Mouse (Mus musculus) CH12.LX (cell line): ENCODE measurements around the gene Pin1. TPM values are rescaled to one million over a fixed set of nuclear protein-coding genes. Genes with fewer than 3 reads are reported as not detected.

Experiments
- DNase-seq: peaks from one replicate; pipeline ENCODE4 v3.0.0-alpha.2; 2013; ENCODE audit errors: extremely low read depth
- H3K27ac ChIP-seq: 2 replicates; pipeline ENCODE4 v1.5.1; 2012; ENCODE audit warnings: low read depth, mild to moderate bottlenecking, control low read depth, moderate library complexity; ENCODE audit not compliant: insufficient read depth
- H3K27me3 ChIP-seq: replicated peaks from 2 replicates; pipeline ENCODE3; 2012; ENCODE audit warnings: inconsistent platforms
- H3K36me3 ChIP-seq, 2 experiments: replicated peaks in 1 of 2; 2 replicates each; pipeline versions ENCODE3 to v1.6.1; 2012; ENCODE audit warnings: inconsistent platforms in 1 of 2, low read length in 1 of 2, mild to moderate bottlenecking in 1 of 2, mixed read lengths in 1 of 2, moderate library complexity in 1 of 2; ENCODE audit not compliant: control insufficient read depth in 1 of 2, insufficient read depth in 1 of 2
- H3K4me1 ChIP-seq, 2 experiments: 2 replicates each; pipeline ENCODE4 v1.6.1; 2012; ENCODE audit warnings: inconsistent platforms in 1 of 2, moderate library complexity in 1 of 2; ENCODE audit not compliant: insufficient read depth in 2 of 2, control insufficient read depth in 1 of 2
- H3K4me2 ChIP-seq: 2 replicates; pipeline ENCODE4 v1.6.1; 2012; ENCODE audit warnings: low read depth, mild to moderate bottlenecking, control low read depth; ENCODE audit not compliant: poor library complexity, insufficient read depth, severe bottlenecking
- H3K4me3 ChIP-seq, 3 experiments: fragments of 150-350 bp in 1 of 3; sonication (generic) in 1 of 3; replicated peaks in 1 of 3; 2 replicates each; pipeline versions ENCODE3 to v1.5.1; 2011 to 2012; ENCODE audit warnings: low read depth in 2 of 3, low read length in 2 of 3, mild to moderate bottlenecking in 2 of 3, moderate library complexity in 2 of 3, control low read depth in 1 of 3, improper control_type of control experiment in 1 of 3, inconsistent platforms in 1 of 3, mixed read lengths in 1 of 3; ENCODE audit not compliant: poor library complexity in 1 of 3
- H3K79me2 ChIP-seq: replicated peaks from 2 replicates; pipeline ENCODE4 v1.6.1; 2012; ENCODE audit warnings: mild to moderate bottlenecking, moderate library complexity; ENCODE audit not compliant: control insufficient read depth, poor library complexity, insufficient read depth, severe bottlenecking; ENCODE audit errors: extremely low read depth
- H3K9ac ChIP-seq: 2 replicates; pipeline ENCODE4 v1.6.1; 2012; ENCODE audit warnings: low read depth, mild to moderate bottlenecking, control low read depth, moderate library complexity; ENCODE audit not compliant: insufficient read depth
- H3K9me3 ChIP-seq: replicated peaks from 2 replicates; pipeline ENCODE3; 2012; ENCODE audit warnings: low read length, inconsistent platforms, mixed read lengths
- CHD2 ChIP-seq: IDR thresholded peaks from 2 replicates; pipeline ENCODE4 v1.6.1; 2011; ENCODE audit warnings: low read length, improper control_type of control experiment
- CTCF ChIP-seq, 2 experiments: IDR thresholded peaks in 1 of 2; conservative IDR thresholded peaks in 1 of 2; 2 replicates each; pipeline ENCODE4 v1.5.1; 2011 to 2012; ENCODE audit warnings: low read depth in 2 of 2, low read length in 2 of 2, improper control_type of control experiment in 1 of 2, inconsistent platforms in 1 of 2, mild to moderate bottlenecking in 1 of 2, moderate library complexity in 1 of 2
- ELF1 ChIP-seq: IDR thresholded peaks from 2 replicates; pipeline ENCODE4 v1.6.1; 2014; ENCODE audit warnings: low read depth, mild to moderate bottlenecking, inconsistent platforms, low read length, improper control_type of control experiment
- ETS1 ChIP-seq: conservative IDR thresholded peaks from 2 replicates; pipeline ENCODE4 v1.6.1; 2012; ENCODE audit warnings: low read depth, mild to moderate bottlenecking, inconsistent platforms, low read length, improper control_type of control experiment, moderate library complexity
- GABPA ChIP-seq: IDR thresholded peaks from 2 replicates; pipeline ENCODE4 v1.6.1; 2012; ENCODE audit warnings: low read depth, low read length, improper control_type of control experiment, inconsistent platforms; ENCODE audit not compliant: insufficient replicate concordance
- IRF4 ChIP-seq: IDR thresholded peaks from 2 replicates; pipeline ENCODE4 v1.6.1; 2014; ENCODE audit warnings: low read depth, mild to moderate bottlenecking, inconsistent platforms, low read length, improper control_type of control experiment
- JUN ChIP-seq: IDR thresholded peaks from 2 replicates; pipeline ENCODE4 v1.6.1; 2011; ENCODE audit warnings: low read depth, mild to moderate bottlenecking, low read length, improper control_type of control experiment, moderate library complexity; ENCODE audit not compliant: insufficient read depth
- JUND ChIP-seq: conservative IDR thresholded peaks from 2 replicates; pipeline ENCODE4 v1.6.1; 2011; ENCODE audit warnings: low read depth, low read length, improper control_type of control experiment
- MAFK ChIP-seq: IDR thresholded peaks from 2 replicates; pipeline ENCODE4 v1.6.1; 2011; ENCODE audit warnings: low read length, improper control_type of control experiment; ENCODE audit not compliant: insufficient replicate concordance
- MAZ ChIP-seq: IDR thresholded peaks from 2 replicates; pipeline ENCODE4 v1.6.1; 2012; ENCODE audit warnings: low read depth, mild to moderate bottlenecking, inconsistent platforms, low read length, improper control_type of control experiment, moderate library complexity
- MEF2A ChIP-seq: IDR thresholded peaks from 2 replicates; pipeline ENCODE4 v1.6.1; 2014; ENCODE audit warnings: low read depth, mild to moderate bottlenecking, inconsistent platforms, low read length, improper control_type of control experiment, borderline replicate concordance
- MYC ChIP-seq: IDR thresholded peaks from 2 replicates; pipeline ENCODE4 v1.6.1; 2011; ENCODE audit warnings: low read depth, mild to moderate bottlenecking, improper control_type of control experiment, low read length
- NELFE ChIP-seq: IDR thresholded peaks from 2 replicates; pipeline ENCODE4 v1.6.1; 2011; ENCODE audit warnings: low read depth, low read length, improper control_type of control experiment
- PAX5 ChIP-seq: IDR thresholded peaks from 2 replicates; pipeline ENCODE4 v1.6.1; 2012; ENCODE audit warnings: low read length, inconsistent platforms, mixed read lengths
- POLR2AphosphoS2 ChIP-seq: IDR thresholded peaks from 2 replicates; pipeline ENCODE4 v1.6.1; 2011; ENCODE audit warnings: low read depth, low read length, improper control_type of control experiment
- SIN3A ChIP-seq: IDR thresholded peaks from 2 replicates; pipeline ENCODE4 v1.6.1; 2012; ENCODE audit warnings: low read length, improper control_type of control experiment, inconsistent platforms
- SMC3 ChIP-seq: IDR thresholded peaks from 2 replicates; pipeline ENCODE4 v1.6.1; 2011; ENCODE audit warnings: low read depth, low read length, improper control_type of control experiment
- TBP ChIP-seq: conservative IDR thresholded peaks from 2 replicates; pipeline ENCODE4 v1.6.1; 2011; ENCODE audit warnings: low read depth, low read length, improper control_type of control experiment
- TCF12 ChIP-seq: IDR thresholded peaks from 2 replicates; pipeline ENCODE4 v1.6.1; 2014; ENCODE audit warnings: low read depth, mild to moderate bottlenecking, inconsistent platforms, low read length, improper control_type of control experiment
- UBTF ChIP-seq: IDR thresholded peaks from 2 replicates; pipeline ENCODE4 v1.6.1; 2012; ENCODE audit warnings: low read depth, mild to moderate bottlenecking, inconsistent platforms, low read length, improper control_type of control experiment, moderate library complexity
- USF1 ChIP-seq: IDR thresholded peaks from 2 replicates; pipeline ENCODE4 v1.6.1; 2014; ENCODE audit warnings: low read depth, mild to moderate bottlenecking, inconsistent platforms, low read length, improper control_type of control experiment
- ZC3H11A ChIP-seq: IDR thresholded peaks from 2 replicates; pipeline ENCODE4 v1.6.1; 2012; ENCODE audit warnings: low read depth, mild to moderate bottlenecking, inconsistent platforms, low read length, improper control_type of control experiment
- ZMIZ1 ChIP-seq: IDR thresholded peaks from 2 replicates; pipeline ENCODE4 v1.6.1; 2012; ENCODE audit warnings: low read depth, mild to moderate bottlenecking, inconsistent platforms, low read length, improper control_type of control experiment
- ZNF384 ChIP-seq: IDR thresholded peaks from 2 replicates; pipeline ENCODE4 v1.6.1; 2012; ENCODE audit warnings: low read depth, low read length, improper control_type of control experiment, inconsistent platforms
- dilution Hi-C: fragments of 300-500 bp; cut with MboI; formaldehyde crosslinking; loops from 2 replicates; pipeline ENCODE4 v1.14.3; 2020; ENCODE audit warnings: low sequenced_read_pairs; ENCODE audit not compliant: extremely low pct_unique_long_range_greater_than_20kb, extremely low pct_ligation_motif_present
- in situ Hi-C: fragments of 300-500 bp; cut with MboI; formaldehyde crosslinking; loops from 3 replicates; pipeline ENCODE4 v1.14.3; 2019; ENCODE audit warnings: low sequenced_read_pairs, low pct_ligation_motif_present, low pct_unique_long_range_greater_than_20kb, mixed read lengths
- polyA plus RNA-seq: library from polyadenylated mRNA; unstranded; fragments of >175 nt; gene quantifications from 2 replicates; pipeline ENCODE4 v1.2.1, GENCODE M21; 2012; ENCODE audit warnings: low read depth; ENCODE audit not compliant: insufficient read length
- total RNA-seq, 2 experiments: library from RNA; depleted of rRNA; stranded (reverse); fragments of 300-350 nt in 1 of 2; fragments of >200 nt in 1 of 2; gene quantifications; 2 replicates each; pipeline ENCODE4 v1.2.3; 2012 to 2014

The Pin1 gene
- total and polyA plus RNA-seq, 3 experiments = 37.0 to 48.6 (median 43.0) TPM

- DNase-seq = no peak
- H3K27ac ChIP-seq = no peak overlapping the region
- no peaks in the 10 kb centered on the region for H3K79me2 ChIP-seq
- no peak overlapping the region for H3K4me3 ChIP-seq
- no peak overlapping the region for H3K9ac ChIP-seq
- no peaks in the 10 kb centered on the region for H3K36me3 ChIP-seq
- in situ Hi-C loops (no loop called here), dilution Hi-C loops (no loop called here)
- no peak for TF ChIP-seq ZC3H11A
- TF ChIP-seq ETS1 = no peak
- TF ChIP-seq TCF12 = no peak
- TF ChIP-seq IRF4 = no peak
- H3K4me1 ChIP-seq = peaks cover 2% of the 10 kb centered on the region in 2 experiments; a peak in 1 of 4 replicates
- peaks cover 29% of the 10 kb centered on the region for H3K27me3 ChIP-seq
- H3K4me2 ChIP-seq = no peak overlapping the region
- peaks cover 3% of the 10 kb centered on the region for H3K9me3 ChIP-seq
Observed at GRCm38 (mm10) chr9:20696107-20696712, 44.3 kb downstream of the Pin1 start.

GRCm38 (mm10) chr9:20697466-20697865 is 45.6 kb downstream of the Pin1 start:
- H3K4me2 ChIP-seq = no peak overlapping the region
- no peaks in the 10 kb centered on the region for H3K36me3 ChIP-seq
- peaks cover 37% of the 10 kb centered on the region for H3K27me3 ChIP-seq
- H3K27ac ChIP-seq = no peak overlapping the region
- H3K79me2 ChIP-seq = no peaks in the 10 kb centered on the region
- peaks cover 3% of the 10 kb centered on the region for H3K9me3 ChIP-seq
- no peak overlapping the region for H3K4me3 ChIP-seq
- dilution Hi-C loops = no loop called here
- H3K9ac ChIP-seq = no peak overlapping the region
- H3K4me1 ChIP-seq = peaks cover 0 to 2% of the 10 kb centered on the region in 2 experiments; a peak in 1 of 4 replicates
- DNase-seq = no peak
- no peak for TF ChIP-seq JUN
- no peak for TF ChIP-seq MYC
- no peak for TF ChIP-seq MAZ
- no peak for TF ChIP-seq ZNF384
- no peak for TF ChIP-seq USF1
- no peak for TF ChIP-seq PAX5
- in situ Hi-C loops = no loop called here

- in situ Hi-C loops (no loop called here), dilution Hi-C loops (no loop called here)
- Histone ChIP-seq H3K4me3 (no peak overlapping the region), H3K36me3 (no peaks in the 10 kb centered on the region), H3K9ac (no peak overlapping the region), H3K27me3 (peaks cover 46% of the 10 kb centered on the region), H3K4me2 (no peak overlapping the region), H3K9me3 (peaks cover 3% of the 10 kb centered on the region), H3K4me1 (no peaks in the 10 kb centered on the region), H3K79me2 (no peaks in the 10 kb centered on the region), H3K27ac (no peak overlapping the region)
- no peak for TF ChIP-seq PAX5
- no peak for TF ChIP-seq MAZ
- no peak for TF ChIP-seq UBTF
- TF ChIP-seq NELFE = no peak
- TF ChIP-seq JUND = no peak
- no peak for TF ChIP-seq CHD2
- no peak for TF ChIP-seq TCF12
- no peak for TF ChIP-seq CTCF (conservative IDR thresholded peaks at IDR 0.05 in 1 of 2, IDR thresholded peaks at IDR 0.05 in 1 of 2; ENCODE audit: low read depth in 2 of 2, low read length in 2 of 2)
- TF ChIP-seq MEF2A = no peak
- TF ChIP-seq GABPA = no peak
- TF ChIP-seq SIN3A = no peak
- no peak for TF ChIP-seq TBP
- no peak for TF ChIP-seq POLR2AphosphoS2
- no peak for TF ChIP-seq ETS1
- no peak for TF ChIP-seq JUN
- TF ChIP-seq ZMIZ1 = no peak
- TF ChIP-seq ELF1 = no peak
- no peak for TF ChIP-seq MYC
- TF ChIP-seq SMC3 = no peak
- TF ChIP-seq MAFK = no peak
- DNase-seq = no peak
Observed at GRCm38 (mm10) chr9:20703832-20704380, 52.0 kb downstream of the Pin1 start.
